Mouse (Mus musculus): Measurements from ENCODE around the gene Gm20388. TPM values are rescaled to one million over a fixed set of nuclear protein-coding genes. Genes with fewer than 3 reads are reported as not detected.
A peak's percentile ranks its signal among the peaks of the same experiment; 100 is the strongest.

Gm20388 gene
- polyA plus RNA-seq, 1 experiment from 2014 or later = 5.3 TPM

GRCm38 (mm10) chr8:121263390-121263775 is 1352.7 kb downstream of the Gm20388 start:
- WGBS = 57% methylated on average over 14 of the region's 14 CpGs
- ATAC-seq (replicated peaks; ENCODE audit: low FRiP score) (no peak), DNase-seq (ENCODE audit: low spot score) (no peak)
- Histone ChIP-seq H3K4me1 (replicated peaks; ENCODE audit: control insufficient read depth, insufficient read depth, low read length) (peaks cover 22% of the 10 kb centered on the region), H3K27ac (ENCODE audit: low read depth, low read length) (0 out of 2 replicates have a peak overlapping the region, but pooled peaks have one; percentile 34), H3K4me2 (peak overlapping the region; percentile 12; the same call in 1 of the 2 replicates), H3K27me3 (replicated peaks; ENCODE audit: control insufficient read depth, insufficient read depth, low read length) (peaks cover 3% of the 10 kb centered on the region; the same call in 1 of the 2 replicates), H3K9ac (ENCODE audit: low read depth, low read length) (no peak overlapping the region), H3K9me3 (ENCODE audit: control insufficient read depth, low read length) (no peaks in the 10 kb centered on the region), H3K4me3 (ENCODE audit: low read depth, low read length) (no peak overlapping the region), H3K36me3 (ENCODE audit: control insufficient read depth, insufficient read depth, low read length) (no peaks in the 10 kb centered on the region)

GRCm38 (mm10) chr8:121264260-121264659 is 1353.6 kb downstream of the Gm20388 start:
- ATAC-seq (replicated peaks; ENCODE audit: low FRiP score) = no peak
- no peak overlapping the region for H3K27ac ChIP-seq (ENCODE audit: low read depth, low read length)
- no peaks in the 10 kb centered on the region for H3K9me3 ChIP-seq (ENCODE audit: control insufficient read depth, low read length)
- 62% methylated on average over 9 of the region's 9 CpGs for WGBS
- no peak for DNase-seq (ENCODE audit: low spot score)
- peaks cover 19% of the 10 kb centered on the region for H3K4me1 ChIP-seq (replicated peaks; ENCODE audit: control insufficient read depth, insufficient read depth, low read length)
- H3K9ac ChIP-seq (ENCODE audit: low read depth, low read length) = no peak overlapping the region
- H3K36me3 ChIP-seq (ENCODE audit: control insufficient read depth, insufficient read depth, low read length) = no peaks in the 10 kb centered on the region
- no peaks in the 10 kb centered on the region; the same call in 1 of the 2 replicates for H3K27me3 ChIP-seq (replicated peaks; ENCODE audit: control insufficient read depth, insufficient read depth, low read length)
- no peak overlapping the region for H3K4me3 ChIP-seq (ENCODE audit: low read depth, low read length)
- no peak overlapping the region for H3K4me2 ChIP-seq

GRCm38 (mm10) chr8:121271542-121271941 is 1360.9 kb downstream of the Gm20388 start:
- 76% methylated on average over 8 of the region's 8 CpGs for WGBS
- no peaks in the 10 kb centered on the region for H3K36me3 ChIP-seq (ENCODE audit: control insufficient read depth, insufficient read depth, low read length)
- H3K27me3 ChIP-seq (replicated peaks; ENCODE audit: control insufficient read depth, insufficient read depth, low read length) = 0 out of 2 replicates have a peak, but pooled peaks cover 2% of the 10 kb centered on the region
- no peaks in the 10 kb centered on the region for H3K9me3 ChIP-seq (ENCODE audit: control insufficient read depth, low read length)
- no peak overlapping the region for H3K4me2 ChIP-seq
- peaks cover 5% of the 10 kb centered on the region; the same call in 1 of the 2 replicates for H3K4me1 ChIP-seq (replicated peaks; ENCODE audit: control insufficient read depth, insufficient read depth, low read length)
- no peak overlapping the region for H3K27ac ChIP-seq (ENCODE audit: low read depth, low read length)
- H3K4me3 ChIP-seq (ENCODE audit: low read depth, low read length) = no peak overlapping the region
- no peak overlapping the region for H3K9ac ChIP-seq (ENCODE audit: low read depth, low read length)
- no peak for ATAC-seq (replicated peaks; ENCODE audit: low FRiP score)
- DNase-seq (ENCODE audit: low spot score) = no peak

GRCm38 (mm10) chr8:121273195-121273594 is 1362.6 kb downstream of the Gm20388 start:
- DNase-seq (ENCODE audit: low spot score) (no peak), ATAC-seq (replicated peaks; ENCODE audit: low FRiP score) (no peak; the same call in 1 of the 2 replicates)
- 41% methylated on average over 14 of the region's 14 CpGs for WGBS
- Histone ChIP-seq H3K27me3 (replicated peaks; ENCODE audit: control insufficient read depth, insufficient read depth, low read length) (0 out of 2 replicates have a peak, but pooled peaks cover 2% of the 10 kb centered on the region), H3K9me3 (ENCODE audit: control insufficient read depth, low read length) (no peaks in the 10 kb centered on the region), H3K9ac (ENCODE audit: low read depth, low read length) (peak overlapping the region; percentile 8; the same call in 1 of the 2 replicates), H3K4me2 (peak overlapping the region; percentile 20), H3K4me1 (replicated peaks; ENCODE audit: control insufficient read depth, insufficient read depth, low read length) (no peaks in the 10 kb centered on the region), H3K4me3 (ENCODE audit: low read depth, low read length) (no peak overlapping the region), H3K36me3 (ENCODE audit: control insufficient read depth, insufficient read depth, low read length) (no peaks in the 10 kb centered on the region), H3K27ac (ENCODE audit: low read depth, low read length) (no peak overlapping the region)

- no peak overlapping the region for H3K9ac ChIP-seq (ENCODE audit: low read depth, low read length)
- no peak for DNase-seq (ENCODE audit: low spot score)
- H3K4me1 ChIP-seq (replicated peaks; ENCODE audit: control insufficient read depth, insufficient read depth, low read length) = no peaks in the 10 kb centered on the region
- H3K9me3 ChIP-seq (ENCODE audit: control insufficient read depth, low read length) = no peaks in the 10 kb centered on the region
- no peak overlapping the region for H3K4me2 ChIP-seq
- WGBS = 79% methylated on average over 15 of the region's 15 CpGs
- H3K4me3 ChIP-seq (ENCODE audit: low read depth, low read length) = no peak overlapping the region
- no peak overlapping the region for H3K27ac ChIP-seq (ENCODE audit: low read depth, low read length)
- ATAC-seq (replicated peaks; ENCODE audit: low FRiP score) = no peak
- no peaks in the 10 kb centered on the region for H3K36me3 ChIP-seq (ENCODE audit: control insufficient read depth, insufficient read depth, low read length)
- H3K27me3 ChIP-seq (replicated peaks; ENCODE audit: control insufficient read depth, insufficient read depth, low read length) = 0 out of 2 replicates have a peak, but pooled peaks cover 2% of the 10 kb centered on the region
These were observed 1363.0 kb downstream of the Gm20388 start for GRCm38 (mm10) chr8:121273620-121274019.

- no peak for DNase-seq (ENCODE audit: low spot score)
- Histone ChIP-seq H3K27ac (ENCODE audit: low read depth, low read length) (no peak overlapping the region), H3K4me2 (no peak overlapping the region), H3K4me3 (ENCODE audit: low read depth, low read length) (no peak overlapping the region), H3K4me1 (replicated peaks; ENCODE audit: control insufficient read depth, insufficient read depth, low read length) (0 out of 2 replicates have a peak, but pooled peaks cover 3% of the 10 kb centered on the region), H3K9me3 (ENCODE audit: control insufficient read depth, low read length) (no peaks in the 10 kb centered on the region), H3K9ac (ENCODE audit: low read depth, low read length) (no peak overlapping the region), H3K27me3 (replicated peaks; ENCODE audit: control insufficient read depth, insufficient read depth, low read length) (0 out of 2 replicates have a peak, but pooled peaks cover 2% of the 10 kb centered on the region), H3K36me3 (ENCODE audit: control insufficient read depth, insufficient read depth, low read length) (no peaks in the 10 kb centered on the region)
- WGBS = 56% methylated on average over 9 of the region's 9 CpGs
- no peak for ATAC-seq (replicated peaks; ENCODE audit: low FRiP score)
These were observed 1369.8 kb downstream of the Gm20388 start for GRCm38 (mm10) chr8:121280414-121280813.

GRCm38 (mm10) chr8:121289346-121289745 is 1378.7 kb downstream of the Gm20388 start:
- ATAC-seq (replicated peaks; ENCODE audit: low FRiP score) (no peak), DNase-seq (ENCODE audit: low spot score) (no peak)
- no peak overlapping the region for H3K9ac ChIP-seq (ENCODE audit: low read depth, low read length)
- H3K36me3 ChIP-seq (ENCODE audit: control insufficient read depth, insufficient read depth, low read length) = no peaks in the 10 kb centered on the region
- 78% methylated on average over 5 of the region's 5 CpGs for WGBS
- no peak overlapping the region for H3K4me3 ChIP-seq (ENCODE audit: low read depth, low read length)
- H3K9me3 ChIP-seq (ENCODE audit: control insufficient read depth, low read length) = no peaks in the 10 kb centered on the region
- H3K4me2 ChIP-seq = no peak overlapping the region
- H3K27me3 ChIP-seq (replicated peaks; ENCODE audit: control insufficient read depth, insufficient read depth, low read length) = no peaks in the 10 kb centered on the region
- H3K27ac ChIP-seq (ENCODE audit: low read depth, low read length) = no peak overlapping the region
- H3K4me1 ChIP-seq (replicated peaks; ENCODE audit: control insufficient read depth, insufficient read depth, low read length) = no peaks in the 10 kb centered on the region

GRCm38 (mm10) chr8:121290547-121290946 is 1379.9 kb downstream of the Gm20388 start:
- no peaks in the 10 kb centered on the region for H3K36me3 ChIP-seq (ENCODE audit: control insufficient read depth, insufficient read depth, low read length)
- H3K4me2 ChIP-seq = no peak overlapping the region
- DNase-seq (ENCODE audit: low spot score) (no peak), ATAC-seq (replicated peaks; ENCODE audit: low FRiP score) (no peak)
- no peaks in the 10 kb centered on the region for H3K27me3 ChIP-seq (replicated peaks; ENCODE audit: control insufficient read depth, insufficient read depth, low read length)
- no peak overlapping the region for H3K27ac ChIP-seq (ENCODE audit: low read depth, low read length)
- H3K9ac ChIP-seq (ENCODE audit: low read depth, low read length) = no peak overlapping the region
- no peaks in the 10 kb centered on the region for H3K9me3 ChIP-seq (ENCODE audit: control insufficient read depth, low read length)
- no peaks in the 10 kb centered on the region for H3K4me1 ChIP-seq (replicated peaks; ENCODE audit: control insufficient read depth, insufficient read depth, low read length)
- no peak overlapping the region for H3K4me3 ChIP-seq (ENCODE audit: low read depth, low read length)
- WGBS = 86% methylated on average over 17 of the region's 17 CpGs

GRCm38 (mm10) chr8:121293418-121293817 is 1382.8 kb downstream of the Gm20388 start:
- Histone ChIP-seq H3K9ac (ENCODE audit: low read depth, low read length) (no peak overlapping the region), H3K27me3 (replicated peaks; ENCODE audit: control insufficient read depth, insufficient read depth, low read length) (no peaks in the 10 kb centered on the region), H3K4me2 (no peak overlapping the region), H3K36me3 (ENCODE audit: control insufficient read depth, insufficient read depth, low read length) (no peaks in the 10 kb centered on the region), H3K4me3 (ENCODE audit: low read depth, low read length) (no peak overlapping the region), H3K27ac (ENCODE audit: low read depth, low read length) (no peak overlapping the region), H3K9me3 (ENCODE audit: control insufficient read depth, low read length) (no peaks in the 10 kb centered on the region), H3K4me1 (replicated peaks; ENCODE audit: control insufficient read depth, insufficient read depth, low read length) (peaks cover 3% of the 10 kb centered on the region; the same call in 1 of the 2 replicates)
- DNase-seq (ENCODE audit: low spot score) = no peak
- ATAC-seq (replicated peaks; ENCODE audit: low FRiP score) = no peak
- WGBS = 79% methylated on average over 10 of the region's 10 CpGs
